Mouse (Mus musculus) erythroblast, embryonic 14.5 days (primary cell): Measurements from ENCODE around the gene Ttc7.

Experiments
- GATA1 ChIP-seq: IDR thresholded peaks from 2 replicates; pipeline ENCODE4 v1.6.1; 2012; ENCODE audit warnings: low read length, inconsistent platforms, mixed read lengths
- TAL1 ChIP-seq: IDR thresholded peaks from 3 replicates; pipeline ENCODE4 v1.6.1; 2012; ENCODE audit warnings: low read length, inconsistent platforms, mixed read lengths

DNA sequence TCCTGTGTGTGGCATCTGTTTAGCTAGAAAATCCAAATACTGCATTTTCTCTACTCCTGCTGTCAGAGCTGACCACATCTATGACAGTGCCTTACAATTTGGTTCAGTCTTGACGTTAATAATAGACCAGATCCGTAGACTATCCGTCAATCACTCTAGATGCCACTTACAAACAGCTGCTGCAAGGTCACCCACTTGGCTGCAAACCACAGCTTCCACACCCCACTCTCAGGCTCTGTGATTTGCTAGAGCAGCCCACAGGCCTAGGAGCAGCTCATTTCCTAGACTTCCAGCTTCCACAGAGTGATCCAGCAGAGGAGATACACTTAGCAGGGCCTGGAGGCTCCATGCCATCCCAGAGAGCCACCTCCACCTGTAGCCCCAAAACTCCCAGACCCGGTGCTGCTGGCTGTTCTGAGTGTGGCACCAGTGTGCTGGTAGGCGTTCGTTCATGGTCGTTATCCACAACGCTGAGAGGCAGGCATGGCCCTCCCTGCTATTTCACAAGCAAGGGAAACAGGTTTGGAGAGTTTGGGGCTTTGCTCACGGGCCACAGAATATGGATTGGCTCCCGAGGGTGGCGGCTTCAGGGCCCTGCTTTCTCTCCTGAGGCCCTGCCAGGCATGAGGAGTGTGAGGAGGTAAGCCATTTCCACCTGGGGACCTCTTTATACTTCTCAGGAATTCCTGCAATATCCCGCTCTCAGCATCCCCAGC is 26.5 kb downstream of the Ttc7 start:
- TF ChIP-seq TAL1: no peak
- TF ChIP-seq GATA1: no peak
